Mouse (Mus musculus): ENCODE data around the gene Prorsd1. TPM values are rescaled to one million over a fixed set of nuclear protein-coding genes. Genes with fewer than 3 reads are reported as not detected.

Gene Prorsd1
- polyA plus RNA-seq, 1 experiment from 2014 or later = 20.7 TPM

Other genes starting within 250 kb of the Prorsd1 start
- gene Ccdc88a, start 141.4 kb downstream of the Prorsd1 start, polyA plus RNA-seq (2016; fragmentation: Nextera tagmentation; extraction: Ambion mirVana) = 37.5 and 40.0 TPM in 2 replicates
- gene Mtif2, start 11.4 kb upstream of the Prorsd1 start, polyA plus RNA-seq (2016; fragmentation: Nextera tagmentation; extraction: Ambion mirVana) = 45.8 and 49.5 TPM in 2 replicates
- gene Clhc1, start 32.9 kb upstream of the Prorsd1 start, polyA plus RNA-seq (2016; fragmentation: Nextera tagmentation; extraction: Ambion mirVana) = 0.25 and 0.28 TPM in 2 replicates
- 1,084 and 1,105 TPM in 2 replicates for gene Rps27a, start 33.1 kb upstream of the Prorsd1 start, polyA plus RNA-seq (2016; fragmentation: Nextera tagmentation; extraction: Ambion mirVana)
- gene Rtn4, start 177.9 kb upstream of the Prorsd1 start, polyA plus RNA-seq (2016; fragmentation: Nextera tagmentation; extraction: Ambion mirVana) = 59.5 and 63.3 TPM in 2 replicates